Mouse (Mus musculus) left cerebral cortex, adult 8-10 months (tissue): ENCODE results near the gene Wdr41. TPM values are rescaled to one million over a fixed set of nuclear protein-coding genes. Genes with fewer than 3 reads are reported as not detected.

Experiments used
- DNase-seq, 2 experiments: peaks; one replicate each; pipeline ENCODE4 v3.0.0; 2022; ENCODE audit warnings: low spot score in 2 of 2
- total RNA-seq, 4 experiments: library from RNA; stranded (reverse); gene quantifications; 2 replicates each; pipeline ENCODE4 v1.2.4; 2022

Gene Wdr41
- total RNA-seq, 4 experiments from 2014 or later, result 17.5 to 22.8 (median 21.4) TPM

DNA sequence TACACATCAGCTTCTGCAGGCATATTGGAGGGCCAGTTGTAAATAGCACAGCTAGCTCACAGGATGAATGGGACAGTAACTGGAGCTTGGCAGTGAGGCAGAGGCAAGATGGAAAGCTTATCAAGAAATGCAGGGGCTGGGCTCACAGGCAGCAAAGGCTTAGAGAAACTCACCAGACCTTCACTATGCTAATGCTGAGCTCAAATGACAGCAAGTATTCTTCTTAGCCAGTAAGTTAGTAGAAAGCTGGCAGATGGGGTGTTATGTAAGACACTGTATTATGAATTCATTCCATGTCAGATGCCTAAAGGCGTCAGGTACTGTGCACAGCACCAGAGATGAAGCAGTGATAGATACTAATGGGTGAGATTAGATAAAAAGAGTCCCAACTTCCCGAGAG lies 58.6 kb downstream of the Wdr41 start:
- peak in 1 of 2 experiments; percentile 73 for DNase-seq

GRCm38 (mm10) chr13:95038200-95038599 lies 62.1 kb downstream of the Wdr41 start:
- no peak for DNase-seq

DNA sequence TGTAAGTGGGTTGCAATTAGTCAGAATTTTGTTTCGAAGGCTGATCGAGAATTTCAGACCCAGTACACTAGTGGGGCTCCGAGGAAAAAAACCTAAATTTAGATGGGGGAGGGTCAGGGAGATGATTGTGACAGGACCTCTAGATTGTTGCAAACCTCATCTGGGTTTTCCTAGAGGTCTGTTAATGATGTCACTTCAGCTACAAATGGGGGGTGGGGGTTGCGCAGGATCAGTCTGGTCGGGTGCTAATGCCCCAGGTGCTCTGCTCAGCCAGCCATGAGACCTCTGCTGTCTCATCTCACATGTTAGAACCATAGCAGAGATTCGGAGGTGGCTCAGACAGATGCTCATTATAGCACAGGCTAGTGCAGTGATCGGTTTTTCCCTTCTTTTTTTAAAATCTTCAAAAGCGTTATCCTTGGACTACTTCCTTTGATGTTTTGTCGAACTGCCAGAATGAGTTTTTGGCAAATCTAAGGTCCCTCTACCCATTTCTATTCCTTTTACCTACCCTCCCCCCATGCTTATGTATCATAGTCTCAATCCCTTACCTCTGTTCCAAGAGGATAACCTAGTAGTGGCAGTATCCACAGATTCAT lies 64.1 kb downstream of the Wdr41 start:
- no peak for DNase-seq

DNA sequence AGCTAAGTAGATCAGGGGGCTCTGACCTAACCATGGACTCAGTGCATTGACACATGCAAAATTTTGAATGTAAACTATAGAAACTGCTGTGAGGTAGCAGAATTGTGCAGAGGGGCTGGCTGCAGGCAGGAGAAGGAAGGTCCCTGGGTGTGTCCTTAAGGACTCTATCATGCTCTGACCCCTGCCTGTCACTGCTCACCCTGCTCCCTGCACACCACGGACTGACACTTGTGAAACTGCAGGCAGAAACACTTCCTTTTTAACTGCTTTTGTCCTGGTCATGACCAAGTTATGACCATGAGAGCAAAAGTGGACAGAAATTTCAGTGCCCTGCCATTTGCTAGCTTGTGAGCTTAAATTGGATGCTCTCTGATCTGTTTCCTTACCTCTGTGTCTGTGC lies 68.0 kb downstream of the Wdr41 start:
- no peak for DNase-seq

GRCm38 (mm10) chr13:95050398-95050797 lies 74.3 kb downstream of the Wdr41 start:
- DNase-seq, result no peak

GRCm38 (mm10) chr13:95052421-95052820 lies 76.3 kb downstream of the Wdr41 start:
- DNase-seq, result no peak

GRCm38 (mm10) chr13:95055742-95056388 lies 79.7 kb downstream of the Wdr41 start:
- DNase-seq, result no peak

- DNase-seq, result no peak
Observed at GRCm38 (mm10) chr13:95056501-95057280, 80.5 kb downstream of the Wdr41 start.

- no peak for DNase-seq
Observed at GRCm38 (mm10) chr13:95058885-95059284, 82.7 kb downstream of the Wdr41 start.

- no peak for DNase-seq
Observed at GRCm38 (mm10) chr13:95063390-95064017, 87.4 kb downstream of the Wdr41 start.

- no peak for DNase-seq
Observed at GRCm38 (mm10) chr13:95067854-95068253, 91.7 kb downstream of the Wdr41 start.

- DNase-seq, result no peak
Observed at GRCm38 (mm10) chr13:95070268-95070667, 94.1 kb downstream of the Wdr41 start.

Other genes starting within 250 kb of the Wdr41 start
- 100 to 1,000 TPM; 125 to 134 (median 128) TPM for gene Tbca, start 187.4 kb upstream of the Wdr41 start, total RNA-seq
- gene Otp, start 100.7 kb upstream of the Wdr41 start, total RNA-seq, result under 1 TPM; 0.17 to 0.84 (median 0.39) TPM